Mouse (Mus musculus) large intestine, adult 2 months (tissue): ENCODE results near the gene Stk25. TPM values are rescaled to one million over a fixed set of nuclear protein-coding genes. Genes with fewer than 3 reads are reported as not detected.

Source experiments
- DNase-seq: peaks from one replicate; pipeline ENCODE4 v3.0.0-alpha.2; 2012; ENCODE audit warnings: low read depth, low spot score
- WGBS: fragments of 180-500 bp; shearing (Covaris S2); methylation state at CpG from one replicate; pipeline ENCODE4 v1.1.7; 2018; 5-methylcytosine and 5-hydroxymethylcytosine counted together
- polyA plus RNA-seq: library from polyadenylated mRNA; depleted of rRNA; stranded (reverse); fragments of >200 nt; gene quantifications from 2 replicates; pipeline ENCODE4 v1.2.3, GENCODE M21; 2012; rRNA removed

The Stk25 gene
- polyA plus RNA-seq, 1 experiment, result 262 TPM

GRCm38 (mm10) chr1:93618059-93618748 is 40.3 kb downstream of the Stk25 start:
- 51% methylated on average over 4 of the region's 4 CpGs for WGBS
- no peak for DNase-seq

- WGBS, result 90% methylated on average over 8 of the region's 8 CpGs
- no peak for DNase-seq
Observed at GRCm38 (mm10) chr1:93609762-93610161, 48.7 kb downstream of the Stk25 start.

- 77% methylated on average over 4 of the region's 4 CpGs for WGBS
- no peak for DNase-seq
Observed at GRCm38 (mm10) chr1:93608696-93609245, 49.7 kb downstream of the Stk25 start.

- no peak for DNase-seq
- WGBS, result 75% methylated on average over 14 of the region's 14 CpGs
Observed at GRCm38 (mm10) chr1:93607090-93608083, 51.1 kb downstream of the Stk25 start.

GRCm38 (mm10) chr1:93603921-93604320 is 54.5 kb downstream of the Stk25 start:
- WGBS, result 95% methylated on average over 12 of the region's 12 CpGs
- DNase-seq, result no peak

- DNase-seq, result no peak
- 89% methylated on average over 4 of the region's 4 CpGs for WGBS
Observed at GRCm38 (mm10) chr1:93602911-93603310, 55.5 kb downstream of the Stk25 start.

GRCm38 (mm10) chr1:93595916-93596315 is 62.5 kb downstream of the Stk25 start:
- WGBS, result 83% methylated on average over 6 of the region's 6 CpGs
- no peak for DNase-seq

- no peak for DNase-seq
Observed at GRCm38 (mm10) chr1:93593960-93594359, 64.5 kb downstream of the Stk25 start.

GRCm38 (mm10) chr1:93588346-93588745 is 70.1 kb downstream of the Stk25 start:
- DNase-seq, result no peak
- 83% methylated on average over 3 of the region's 3 CpGs for WGBS

- 94% methylated on average over 7 of the region's 7 CpGs for WGBS
- no peak for DNase-seq
Observed at GRCm38 (mm10) chr1:93581545-93581944, 76.9 kb downstream of the Stk25 start.

- no peak for DNase-seq
- 88% methylated on average over 4 of the region's 4 CpGs for WGBS
Observed at GRCm38 (mm10) chr1:93577861-93578260, 80.6 kb downstream of the Stk25 start.

GRCm38 (mm10) chr1:93577066-93577465 is 81.4 kb downstream of the Stk25 start:
- DNase-seq, result no peak
- 92% methylated on average over 3 of the region's 3 CpGs for WGBS

Other genes with a start within 250 kb of the Stk25 start
- 75.7 and 111 TPM in 2 replicates for gene Hdlbp, start 179.8 kb downstream of the Stk25 start, polyA plus RNA-seq
- 12.0 and 17.7 TPM in 2 replicates for gene Farp2, start 146.6 kb downstream of the Stk25 start, polyA plus RNA-seq
- 23.9 and 25.5 TPM in 2 replicates for gene Bok, start 27.0 kb upstream of the Stk25 start, polyA plus RNA-seq
- 43.7 and 52.2 TPM in 2 replicates for gene Atg4b, start 92.8 kb upstream of the Stk25 start, polyA plus RNA-seq
- 113 and 122 TPM in 2 replicates for gene Thap4, start 96.2 kb upstream of the Stk25 start, polyA plus RNA-seq
- 43.9 and 54.5 TPM in 2 replicates for gene Dtymk, start 143.3 kb upstream of the Stk25 start, polyA plus RNA-seq
- gene Ing5, start 145.3 kb upstream of the Stk25 start, polyA plus RNA-seq, result 5.0 and 5.6 TPM in 2 replicates
- 8.7 and 15.9 TPM in 2 replicates for gene D2hgdh, start 166.2 kb upstream of the Stk25 start, polyA plus RNA-seq
- 13.6 and 31.8 TPM in 2 replicates for gene Gal3st2, start 202.6 kb upstream of the Stk25 start, polyA plus RNA-seq